Mouse (Mus musculus): ENCODE results near the gene Lrrk2.

DNA sequence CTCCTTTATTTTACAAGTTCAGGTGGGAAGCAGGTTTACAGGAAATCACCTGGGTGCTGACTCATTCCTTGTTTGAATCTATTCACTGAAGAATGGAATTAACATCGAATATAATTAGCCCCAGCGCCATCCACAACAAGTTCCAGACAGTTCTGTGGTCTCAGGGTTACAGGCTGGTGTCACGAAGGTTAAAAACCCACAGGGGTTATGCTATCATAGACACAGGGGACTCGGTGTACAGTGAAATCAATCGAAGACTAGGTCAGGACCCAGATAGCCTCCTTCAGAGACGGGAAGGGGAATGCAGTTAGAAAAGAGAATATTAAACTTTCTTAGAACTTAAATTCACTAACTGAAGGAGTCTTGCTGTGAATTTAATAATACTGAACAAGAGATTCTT, 39.2 kb upstream of the Lrrk2 start:
- TF ChIP-seq CTCF (IDR thresholded peaks at IDR 0.05; ENCODE audit: extremely low read depth, insufficient read depth, low read length) (no peak), POLR2A (IDR thresholded peaks at IDR 0.05; ENCODE audit: extremely low read depth, insufficient read depth, low read length) (no peak)

All from cortical plate, adult 2 months (tissue).